7 mouse cellular contexts compared by ENCODE assay signal in the genomic region with DNA sequence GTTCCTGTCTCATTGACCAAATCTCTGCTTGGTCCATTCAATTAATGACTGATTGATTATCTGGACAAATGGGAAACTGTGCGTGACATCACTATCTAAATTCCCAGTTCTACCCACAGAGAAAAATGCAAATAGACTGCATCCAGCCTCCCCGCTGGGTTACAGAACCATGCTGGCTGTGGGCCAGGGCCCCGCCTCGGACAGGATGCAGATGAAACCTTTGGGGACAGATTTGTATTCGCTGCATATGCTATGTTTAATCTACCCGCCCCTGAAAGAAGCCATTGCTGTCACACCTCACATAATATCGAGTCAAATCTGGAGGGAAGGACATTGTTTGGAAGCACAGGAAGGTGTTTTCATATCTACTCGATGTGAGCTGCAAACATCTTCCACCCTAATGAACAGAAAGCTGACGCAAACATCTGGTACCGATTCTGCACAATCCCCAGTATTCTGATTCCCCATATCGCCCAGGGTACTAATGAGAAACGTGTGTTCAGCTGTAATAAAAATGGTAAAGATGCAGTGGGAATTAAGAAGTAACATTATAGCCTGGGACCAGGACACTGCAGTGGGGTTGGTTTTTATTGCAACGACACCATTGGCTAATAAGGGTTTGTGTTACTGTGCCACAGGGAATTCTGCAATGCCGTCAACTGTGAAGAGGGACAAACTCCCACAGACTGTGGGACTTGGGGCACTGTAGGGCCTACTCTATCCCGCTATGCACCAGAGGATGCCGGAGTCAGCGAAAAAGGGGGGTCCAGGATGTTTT.
DNase-seq lines count a peak whose midpoint lies in the region; ATAC-seq and TF ChIP-seq lines count a peak whose summit lies in the region.

No protein-coding gene starts in this region.

- peak; percentile 49; the same call in 1 of the 2 replicates for ATAC-seq in hindbrain, embryonic 16.5 days
- ATAC-seq in midbrain, postnatal 0 days (ENCODE audit: low FRiP score): 0 out of 2 replicates have a peak, but pooled peaks have one; percentile 27
- ATAC-seq in erythroblast, adult 5-6 weeks (replicated peaks; ENCODE audit: low FRiP score, poor library complexity, severe bottlenecking): no peak

- H3K27me3 ChIP-seq in hindbrain, embryonic 16.5 days (replicated peaks; ENCODE audit: control insufficient read depth, insufficient read depth, low read length): no peaks in the 10 kb centered on the region
- no peaks in the 10 kb centered on the region for H3K27me3 ChIP-seq in midbrain, postnatal 0 days (ENCODE audit: insufficient read depth, low read length)

- H3K9me3 ChIP-seq in hindbrain, embryonic 16.5 days (ENCODE audit: control insufficient read depth, low read length): no peaks in the 10 kb centered on the region
- no peaks in the 10 kb centered on the region for H3K9me3 ChIP-seq in midbrain, postnatal 0 days (ENCODE audit: low read length)

- no peak overlapping the region for H3K4me3 ChIP-seq in hindbrain, embryonic 16.5 days (ENCODE audit: low read length)
- H3K4me3 ChIP-seq in midbrain, postnatal 0 days (ENCODE audit: low read depth, low read length): no peak overlapping the region

- no peaks in the 10 kb centered on the region for H3K36me3 ChIP-seq in hindbrain, embryonic 16.5 days (ENCODE audit: control insufficient read depth, insufficient read depth, low read length)
- no peaks in the 10 kb centered on the region for H3K36me3 ChIP-seq in midbrain, postnatal 0 days (ENCODE audit: insufficient read depth, low read length)

- TF ChIP-seq CTCF in midbrain, postnatal 0 days (IDR thresholded peaks at IDR 0.05): no peak

- H3K27ac ChIP-seq in hindbrain, embryonic 16.5 days (ENCODE audit: low read depth, low read length): no peak overlapping the region; the same call in 1 of the 2 replicates
- no peak overlapping the region for H3K27ac ChIP-seq in midbrain, postnatal 0 days (ENCODE audit: low read depth, low read length)

- peak; percentile 33 to 54 for DNase-seq in lung, adult 18-20 months
- DNase-seq in lung, postnatal 25 days (ENCODE audit: low spot score): no peak
- DNase-seq in embryo, embryonic 11 days: peak; percentile 52
- DNase-seq in midbrain, postnatal 0 days (ENCODE audit: low spot score): peak; percentile 12
- no peak for DNase-seq in retina, embryonic 14.5 days (ENCODE audit: low spot score)

- no peak overlapping the region for H3K9ac ChIP-seq in hindbrain, embryonic 16.5 days (ENCODE audit: low read depth, low read length)
- no peak overlapping the region for H3K9ac ChIP-seq in midbrain, postnatal 0 days (replicated peaks; ENCODE audit: low read length, poor library complexity, severe bottlenecking)

- WGBS in hindbrain, embryonic 16.5 days: 35% methylated on average over 17 of the region's 17 CpGs
- 39% methylated on average over 17 of the region's 17 CpGs for WGBS in midbrain, postnatal 0 days

- H3K4me2 ChIP-seq in hindbrain, embryonic 16.5 days (ENCODE audit: low read length): peak overlapping the region; percentile 4; the same call in 1 of the 2 replicates
- H3K4me2 ChIP-seq in midbrain, postnatal 0 days (ENCODE audit: low read depth, low read length, poor library complexity, severe bottlenecking): no peak overlapping the region

- peaks cover 9% of the 10 kb centered on the region; the same call in 1 of the 2 replicates for H3K4me1 ChIP-seq in hindbrain, embryonic 16.5 days (ENCODE audit: control insufficient read depth, insufficient read depth, low read depth, low read length)
- H3K4me1 ChIP-seq in midbrain, postnatal 0 days (ENCODE audit: insufficient read depth, low read length): 0 out of 2 replicates have a peak, but pooled peaks cover 3% of the 10 kb centered on the region

Comparison
In these comparisons a context has a peak if more than half of its experiments do, and no peak if none do; other contexts are left out.
1. DNase-seq: peak in lung, adult 18-20 months (2 of 2), embryo, embryonic 11 days (single experiment) and midbrain, postnatal 0 days (single experiment); none in lung, postnatal 25 days (single experiment) and retina, embryonic 14.5 days (single experiment).